Mouse (Mus musculus): ENCODE measurements around the gene Sppl2b.

DNA sequence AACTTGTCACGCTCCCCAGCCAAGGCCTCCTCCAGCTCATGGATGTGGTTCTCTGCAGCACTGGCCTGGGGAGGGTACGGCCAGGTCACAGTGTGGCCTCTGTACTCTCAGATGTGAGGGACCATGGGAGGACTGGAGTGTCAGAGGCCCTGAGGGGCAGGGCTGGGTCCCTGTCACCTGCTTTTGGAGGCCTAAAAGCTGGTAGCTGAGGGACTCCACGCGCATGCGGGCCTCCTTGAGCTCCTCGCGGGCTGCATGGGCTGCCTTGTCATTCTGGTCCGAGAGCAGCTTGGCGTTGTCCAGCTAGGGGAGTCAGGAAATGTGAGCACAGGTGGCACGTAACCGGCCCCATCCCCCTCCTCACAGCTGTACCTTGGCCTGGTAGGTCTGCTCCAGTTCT lies 49.6 kb downstream of the Sppl2b start:
- TF ChIP-seq POLR2A (IDR thresholded peaks at IDR 0.05; ENCODE audit: low read depth, low read length) (no peak), CTCF (IDR thresholded peaks at IDR 0.05; ENCODE audit: extremely low read depth, insufficient read depth, insufficient read length, insufficient replicate concordance) (no peak)
